Mouse (Mus musculus) gastrocnemius, adult 2 months (tissue): ENCODE measurements around the gene Irx4. TPM values are rescaled to one million over a fixed set of nuclear protein-coding genes. Genes with fewer than 3 reads are reported as not detected.

Experiments used
- DNase-seq: peaks from one replicate; pipeline ENCODE4 v3.0.0; 2022
- H3K27ac ChIP-seq: fragments of 200-600 bp; 2 replicates; pipeline ENCODE4 v1.8.1; 2022; ENCODE audit warnings: mild to moderate bottlenecking
- H3K4me3 ChIP-seq: fragments of 200-600 bp; 2 replicates; pipeline ENCODE4 v1.8.1; 2022; ENCODE audit warnings: mild to moderate bottlenecking, moderate library complexity
- CTCF ChIP-seq: fragments of 200-600 bp; IDR thresholded peaks from 2 replicates; pipeline ENCODE4 v1.8.1; 2022; ENCODE audit warnings: antibody characterized with exemption, mild to moderate bottlenecking, moderate library complexity
- intact Hi-C: fragments of 180-260 bp; cut with DNase I; formaldehyde crosslinking; loops from one replicate; pipeline ENCODE4 v1.15.1; 2025
- total RNA-seq, 2 experiments: library from RNA; stranded (reverse); gene quantifications; 2 replicates each; pipeline ENCODE4 v1.2.3; 2021

Gene Irx4
- total RNA-seq, 2 experiments from 2014 or later, result not detected

DNA sequence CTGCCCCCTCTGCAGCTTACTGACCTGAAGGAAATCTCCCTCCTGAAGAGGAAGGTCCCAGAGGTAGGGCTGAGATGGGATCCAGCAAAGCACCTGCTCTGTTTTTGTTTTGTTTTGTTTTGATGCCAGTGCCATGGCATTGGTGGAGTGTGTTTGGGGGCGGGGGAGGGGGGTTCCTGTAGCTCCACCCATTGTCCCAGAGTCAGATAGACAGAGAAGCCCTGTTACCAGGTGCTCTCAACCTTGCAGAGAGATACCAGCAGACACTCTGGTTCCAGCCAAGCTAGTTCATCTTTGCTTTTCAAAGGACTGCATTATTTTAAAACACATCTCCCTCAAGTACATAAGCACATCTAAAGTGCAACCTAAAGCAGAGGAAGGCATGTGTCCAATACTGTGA is 13.3 kb downstream of the Irx4 start:
- intact Hi-C loops, result no loop called here
- Histone ChIP-seq H3K4me3 (no peak overlapping the region), H3K27ac (no peak overlapping the region)
- DNase-seq, result no peak
- TF ChIP-seq CTCF, result no peak

DNA sequence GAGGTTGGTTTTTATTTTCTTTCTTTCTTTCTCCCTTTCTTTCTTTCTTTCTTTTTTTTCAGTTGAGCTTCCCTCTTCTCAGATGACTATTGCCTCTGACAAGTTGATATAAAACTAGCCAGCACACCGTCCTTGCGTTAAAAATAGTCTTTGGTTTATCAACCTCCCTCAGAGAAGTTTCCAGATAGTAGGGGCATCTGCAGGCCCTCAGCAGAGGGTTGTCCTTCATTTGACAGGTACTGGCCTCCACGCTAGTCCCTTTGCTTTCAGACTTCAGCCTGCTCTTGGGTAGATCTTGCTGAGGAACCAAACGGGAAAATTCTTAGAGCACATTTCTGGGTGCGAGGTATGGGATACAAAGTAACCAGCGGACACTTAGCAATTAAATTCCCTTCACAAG is 17.1 kb downstream of the Irx4 start:
- Histone ChIP-seq H3K27ac (no peak overlapping the region), H3K4me3 (no peak overlapping the region)
- no peak for TF ChIP-seq CTCF
- no peak for DNase-seq
- intact Hi-C loops, result no loop called here

DNA sequence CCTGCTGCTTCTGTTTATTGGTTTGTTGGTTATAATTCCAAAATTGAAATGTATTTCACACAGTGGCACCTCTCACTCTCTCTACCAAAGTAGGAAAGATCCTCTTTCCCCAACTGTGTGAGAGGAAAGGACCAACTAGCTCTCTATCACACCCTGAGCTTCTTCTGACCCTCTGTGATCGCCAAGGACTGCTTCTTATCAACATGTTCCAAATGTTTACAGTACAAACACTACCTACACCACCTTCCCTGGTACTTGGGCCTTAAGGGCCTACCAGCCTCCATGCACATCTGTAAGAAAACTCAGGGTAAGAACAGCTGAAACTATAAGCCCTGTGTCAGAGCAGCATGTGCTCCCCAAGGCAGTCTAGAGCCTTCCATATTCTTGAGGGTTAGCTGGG is 17.5 kb downstream of the Irx4 start:
- no peak for TF ChIP-seq CTCF
- Histone ChIP-seq H3K27ac (no peak overlapping the region), H3K4me3 (no peak overlapping the region)
- intact Hi-C loops, result no loop called here
- no peak for DNase-seq

DNA sequence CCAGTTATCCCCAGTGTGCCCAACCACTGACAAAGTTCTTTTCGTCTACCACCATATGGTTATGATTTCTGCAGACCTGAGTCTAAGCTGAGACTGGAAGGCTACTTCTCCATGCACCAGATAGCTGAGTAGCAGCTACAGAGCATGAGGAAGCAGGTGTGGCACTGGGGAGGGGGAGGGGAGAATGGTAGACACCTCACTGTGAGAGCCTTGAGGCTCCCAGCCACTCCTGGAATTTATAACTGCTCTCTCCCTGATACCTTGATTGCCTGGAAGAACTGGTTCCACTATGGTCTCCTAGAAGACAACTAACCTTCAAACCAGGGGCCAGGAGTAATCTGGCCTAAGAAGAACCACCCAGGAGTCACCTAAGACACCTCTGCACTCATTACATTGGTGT is 18.9 kb downstream of the Irx4 start:
- TF ChIP-seq CTCF, result no peak
- no peak overlapping the region for H3K27ac ChIP-seq
- intact Hi-C loops, result no loop called here
- no peak for DNase-seq
- no peak overlapping the region for H3K4me3 ChIP-seq

DNA sequence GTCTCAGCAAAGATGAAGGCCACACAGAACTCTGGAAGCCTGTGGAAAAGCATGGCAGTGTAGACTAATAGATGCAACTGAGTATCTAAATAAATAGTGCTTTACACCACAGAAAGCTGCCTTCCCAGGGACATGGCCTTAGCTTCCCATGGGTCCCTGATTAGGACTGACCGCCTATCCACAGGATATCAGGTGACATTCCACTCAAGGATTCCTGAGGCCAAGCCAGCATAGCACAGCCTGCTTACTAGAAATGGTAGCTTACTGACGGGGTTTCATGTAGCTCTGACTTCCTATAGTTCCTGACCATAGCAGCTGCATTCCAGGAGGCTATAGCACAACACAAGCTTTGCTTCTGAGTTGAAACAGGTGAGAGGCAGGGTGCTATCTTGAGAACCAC is 22.1 kb downstream of the Irx4 start:
- no peak overlapping the region for H3K27ac ChIP-seq
- no peak overlapping the region for H3K4me3 ChIP-seq
- no peak for TF ChIP-seq CTCF
- DNase-seq, result no peak
- intact Hi-C loops, result no loop called here

DNA sequence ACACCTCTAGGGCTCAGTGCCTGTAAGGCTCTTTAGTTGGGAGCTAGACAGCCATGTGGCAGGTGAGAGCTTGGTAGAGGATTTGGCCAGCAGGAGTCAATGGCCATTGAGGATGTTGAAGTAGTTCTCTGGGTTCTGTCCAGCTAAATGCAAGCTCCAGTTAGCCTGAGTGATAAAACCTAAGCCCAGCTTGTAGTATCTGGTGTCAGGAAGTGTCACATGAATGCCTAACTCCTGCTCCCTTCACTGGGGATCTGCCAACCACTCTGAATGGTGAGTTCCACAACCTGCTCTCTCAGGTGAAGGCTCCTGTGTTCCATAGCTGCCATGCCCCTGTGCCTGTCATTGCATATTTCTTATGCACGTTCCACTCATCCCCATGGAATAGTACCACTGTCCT is 23.3 kb downstream of the Irx4 start:
- no peak for TF ChIP-seq CTCF
- intact Hi-C loops, result no loop called here
- Histone ChIP-seq H3K27ac (no peak overlapping the region), H3K4me3 (no peak overlapping the region)
- no peak for DNase-seq

DNA sequence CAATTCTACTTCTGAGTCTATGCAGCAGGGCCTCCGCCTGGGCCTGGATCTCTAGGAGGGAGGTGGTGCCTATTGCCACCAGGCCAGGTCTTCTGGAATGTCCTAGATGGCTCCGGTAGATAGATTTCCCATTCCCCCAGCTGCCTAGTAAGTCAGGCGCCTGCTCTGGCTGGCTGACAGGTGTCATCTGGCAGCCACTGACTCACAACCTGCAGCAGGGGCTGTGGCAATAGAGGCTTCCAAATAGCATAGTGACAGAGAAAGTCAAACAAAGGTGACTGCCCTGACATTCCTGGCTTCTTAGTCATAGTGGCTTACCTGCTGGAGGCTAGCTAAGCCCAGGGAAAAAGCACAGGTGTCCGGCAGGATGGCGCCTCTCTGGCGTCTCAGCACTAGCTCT is 29.9 kb downstream of the Irx4 start:
- intact Hi-C loops, result no loop called here
- TF ChIP-seq CTCF, result no peak
- H3K27ac ChIP-seq, result no peak overlapping the region
- H3K4me3 ChIP-seq, result no peak overlapping the region
- DNase-seq, result peak; percentile 43

DNA sequence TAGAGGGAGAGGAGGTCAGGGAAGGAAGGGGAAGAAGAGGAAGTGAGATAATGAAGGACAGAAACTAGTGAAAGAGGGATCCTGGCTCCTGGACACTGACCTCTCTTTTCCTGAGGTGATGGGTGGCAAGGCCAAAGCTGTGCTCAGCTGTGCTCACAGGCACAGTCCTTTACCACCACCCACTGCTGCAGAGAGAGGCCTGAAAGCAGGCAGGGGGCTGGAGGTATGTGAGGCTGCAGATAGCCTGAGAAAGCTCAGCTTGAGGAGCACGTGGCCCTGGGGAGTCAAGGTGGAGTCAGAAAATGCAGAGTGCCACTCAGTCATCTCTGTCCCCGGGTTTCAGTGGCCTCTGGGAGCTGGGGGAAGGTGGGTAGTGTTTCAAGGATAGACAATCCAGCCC is 30.8 kb downstream of the Irx4 start:
- H3K4me3 ChIP-seq, result no peak overlapping the region
- TF ChIP-seq CTCF, result no peak
- H3K27ac ChIP-seq, result no peak overlapping the region
- no peak for DNase-seq
- intact Hi-C loops, result no loop called here

DNA sequence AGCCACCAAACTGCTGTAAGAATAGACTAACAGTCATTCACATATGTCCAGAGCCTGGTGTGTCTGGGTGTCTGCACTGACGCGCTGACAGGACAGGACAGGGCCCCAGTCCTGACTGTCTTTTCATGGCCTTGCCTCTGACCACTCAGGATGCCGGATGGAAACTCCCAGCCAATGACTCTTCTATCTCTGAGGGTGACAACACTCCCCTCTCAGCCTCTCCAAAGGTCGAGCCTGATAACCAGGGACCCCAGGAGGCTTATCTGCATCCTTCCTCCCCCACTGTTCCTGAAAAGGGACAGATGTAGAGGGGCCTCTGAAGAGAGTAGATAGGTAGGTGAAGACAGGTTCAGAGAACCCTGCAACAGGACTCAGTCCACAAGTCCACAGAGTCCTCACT is 38.4 kb downstream of the Irx4 start:
- DNase-seq, result no peak
- no peak overlapping the region for H3K27ac ChIP-seq
- no peak for TF ChIP-seq CTCF
- H3K4me3 ChIP-seq, result no peak overlapping the region
- intact Hi-C loops, result no loop called here

DNA sequence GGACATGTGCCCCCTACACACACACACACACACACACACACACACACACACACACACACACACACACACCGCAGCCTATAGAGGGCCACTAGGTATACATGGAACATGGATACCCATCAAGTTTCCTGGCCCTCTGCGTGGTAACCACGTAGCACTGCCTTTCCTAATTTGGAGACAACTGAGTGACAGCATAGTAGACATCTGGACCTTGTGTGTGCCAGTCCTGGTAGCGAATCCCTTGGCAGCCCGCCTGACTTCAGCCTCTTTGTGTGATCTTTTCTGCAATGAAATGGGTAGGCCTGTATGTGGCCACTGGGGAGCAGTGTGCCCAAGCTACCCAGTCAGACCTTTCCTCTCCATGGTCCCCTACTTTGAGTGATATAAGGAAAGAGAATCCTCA is 39.0 kb downstream of the Irx4 start:
- intact Hi-C loops, result no loop called here
- no peak for TF ChIP-seq CTCF
- H3K4me3 ChIP-seq, result no peak overlapping the region
- no peak overlapping the region for H3K27ac ChIP-seq
- no peak for DNase-seq

DNA sequence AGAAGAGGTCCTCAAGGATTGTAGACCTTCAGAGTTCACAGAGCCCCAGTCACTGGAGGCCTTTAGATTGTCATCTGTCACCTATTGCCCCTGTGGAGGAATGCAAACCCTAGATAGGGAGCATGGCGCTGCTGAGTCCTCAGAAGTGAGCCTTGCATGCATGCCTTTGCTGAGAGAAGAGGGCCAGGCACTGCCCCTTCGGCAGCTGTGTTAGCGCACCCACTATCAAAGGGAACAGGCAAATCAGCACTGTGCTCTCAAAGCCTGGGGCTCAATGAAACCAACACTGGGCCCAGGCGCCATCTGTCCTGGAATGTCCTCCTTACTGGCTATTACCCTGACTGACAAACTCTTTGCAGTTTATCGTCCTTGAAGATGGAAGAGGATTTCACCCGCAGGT is 44.5 kb downstream of the Irx4 start:
- no peak for TF ChIP-seq CTCF
- intact Hi-C loops, result no loop called here
- H3K27ac ChIP-seq, result no peak overlapping the region

DNA sequence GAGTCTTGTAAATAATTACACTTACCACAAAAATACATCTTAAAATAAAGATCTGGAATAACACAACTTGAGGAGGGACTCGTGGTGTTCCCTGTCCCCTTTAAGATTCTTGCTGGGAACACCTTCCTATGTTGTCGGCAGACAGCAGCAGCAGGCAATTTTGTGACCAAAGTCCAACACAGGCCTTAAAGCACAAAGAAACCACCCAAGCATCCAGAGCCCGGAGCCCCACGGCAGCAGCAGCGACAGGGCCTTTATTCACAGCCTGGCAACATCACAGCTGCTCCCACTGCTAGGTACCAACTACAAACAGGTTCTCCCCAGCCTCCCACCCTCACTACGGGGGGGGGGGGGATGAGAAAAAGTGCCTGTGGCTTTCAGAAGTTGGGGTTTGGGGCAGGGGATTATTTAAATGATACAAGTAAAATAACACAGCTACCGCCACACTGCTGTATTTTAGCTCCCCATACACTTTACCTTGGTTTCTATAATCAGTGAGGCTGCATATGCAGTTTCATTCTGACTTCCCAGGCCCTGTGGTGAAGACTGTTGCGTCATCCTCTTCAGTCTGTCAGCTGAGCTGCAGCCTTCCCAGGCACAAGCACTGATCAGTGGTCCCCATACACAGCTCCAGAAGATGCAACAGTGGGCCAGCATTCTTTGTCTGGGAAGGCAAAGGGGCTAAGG is 45.3 kb downstream of the Irx4 start:
- intact Hi-C loops, result no loop called here
- no peak for TF ChIP-seq CTCF
- no peak overlapping the region for H3K4me3 ChIP-seq
- DNase-seq, result no peak
- H3K27ac ChIP-seq, result no peak overlapping the region

More for the DNA sequence above, 44.5 kb downstream of the Irx4 start:
- no peak for DNase-seq
- H3K4me3 ChIP-seq, result no peak overlapping the region

DNA sequence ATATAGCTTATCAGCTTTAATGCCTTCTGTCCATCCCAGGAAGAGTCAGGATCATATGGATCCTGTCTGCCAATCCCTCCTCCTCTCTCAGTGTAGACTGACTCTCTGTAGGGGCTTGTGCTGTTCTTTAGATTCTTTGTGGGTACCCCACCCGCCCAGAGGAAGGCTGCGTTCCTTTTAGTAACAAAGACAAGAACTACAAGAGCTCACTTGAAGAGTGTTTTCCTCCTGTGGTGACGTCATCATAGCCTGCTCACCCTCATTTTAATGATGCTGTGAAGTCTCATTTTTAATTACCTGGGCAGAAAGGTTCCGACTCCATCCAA is 45.8 kb downstream of the Irx4 start:
- Histone ChIP-seq H3K27ac (no peak overlapping the region), H3K4me3 (no peak overlapping the region)
- intact Hi-C loops, result no loop called here
- no peak for TF ChIP-seq CTCF
- DNase-seq, result no peak

DNA sequence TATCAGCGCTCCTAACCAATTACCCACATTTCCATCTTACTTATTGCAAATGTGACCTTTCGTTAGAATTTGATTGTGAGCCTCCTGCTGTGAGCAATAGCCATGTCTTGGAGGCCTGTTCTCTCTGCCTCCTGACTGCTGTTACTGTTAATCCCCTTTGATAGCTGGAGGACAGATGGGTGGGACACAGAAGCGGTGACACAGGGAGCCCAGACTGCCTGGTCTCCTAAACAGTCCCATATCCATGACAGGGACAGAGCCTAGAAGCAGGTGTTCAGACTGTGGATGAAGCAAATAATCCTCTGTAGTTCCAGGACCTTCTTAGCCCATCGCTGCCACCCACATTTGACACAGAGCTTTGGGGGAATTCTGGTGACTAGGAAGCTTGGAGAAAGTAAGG is 46.2 kb downstream of the Irx4 start:
- intact Hi-C loops, result no loop called here
- no peak for DNase-seq
- TF ChIP-seq CTCF, result no peak
- Histone ChIP-seq H3K4me3 (no peak overlapping the region), H3K27ac (no peak overlapping the region)
